Comparison of ENCODE assay signal across 8 mouse cellular contexts in genomic region chr1:177442196-177442808, GRCm38 (mm10). TPM values are rescaled to one million over a fixed set of nuclear protein-coding genes. Genes with fewer than 3 reads are reported as not detected.
A peak's percentile ranks its signal among the peaks of the same experiment; 100 is the strongest.
DNase-seq lines count a peak whose midpoint lies in the region; ATAC-seq lines count a peak whose summit lies in the region.

Zbtb18 (plus strand) TSS chr1:177442351.

- H3K27me3 ChIP-seq in forebrain, embryonic 15.5 days = no peaks in the 10 kb centered on the region
- no peaks in the 10 kb centered on the region for H3K27me3 ChIP-seq in hindbrain, embryonic 14.5 days (ENCODE audit: control insufficient read depth, insufficient read depth, low read length)
- H3K27me3 ChIP-seq in liver, embryonic 16.5 days (ENCODE audit: control insufficient read depth, insufficient read depth, low read depth, low read length) = no peaks in the 10 kb centered on the region

- no peak for DNase-seq in layer of hippocampus, adult 8-10 months (ENCODE audit: low spot score in 2 of 2)
- DNase-seq in layer of hippocampus, adult 11-12 months (ENCODE audit: low spot score) = no peak
- peak; percentile 31 for DNase-seq in adipocyte (ENCODE audit: low spot score)
- peak; percentile 54 for DNase-seq in hindbrain, embryonic 14.5 days (ENCODE audit: low spot score)
- DNase-seq in spleen, postnatal 4 days (ENCODE audit: low spot score in 2 of 2) = peak; percentile 53 to 83
- no peak for DNase-seq in cerebellum, adult 11 months

- H3K9ac ChIP-seq in forebrain, embryonic 15.5 days (replicated peaks) = peak within 1 kb of the TSS; percentile 77
- peak within 1 kb of the TSS; percentile 90 for H3K9ac ChIP-seq in hindbrain, embryonic 14.5 days
- H3K9ac ChIP-seq in liver, embryonic 16.5 days (ENCODE audit: low read depth, low read length) = peak within 1 kb of the TSS; percentile 91

- WGBS in forebrain, embryonic 15.5 days = under 1% methylated on average over 46 of the region's 106 CpGs
- under 1% methylated on average over 36 of the region's 106 CpGs for WGBS in hindbrain, embryonic 14.5 days
- WGBS in liver, embryonic 16.5 days (ENCODE audit: insufficient replicate concordance) = 0% methylated on average over 17 of the region's 106 CpGs

- H3K27ac ChIP-seq in forebrain, embryonic 15.5 days (replicated peaks) = peak within 1 kb of the TSS; percentile 99
- peak within 1 kb of the TSS; percentile 97 for H3K27ac ChIP-seq in hindbrain, embryonic 14.5 days
- peak within 1 kb of the TSS; percentile 98 for H3K27ac ChIP-seq in liver, embryonic 16.5 days (ENCODE audit: low read length)

- ATAC-seq in forebrain, embryonic 15.5 days (replicated peaks) = 0 out of 2 replicates have a peak, but pooled peaks have one; percentile 1
- no peak; the same call in 1 of the 2 replicates for ATAC-seq in hindbrain, embryonic 14.5 days (ENCODE audit: low FRiP score)
- ATAC-seq in liver, embryonic 16.5 days (ENCODE audit: low read depth) = peak; percentile 1

- H3K9me3 ChIP-seq in forebrain, embryonic 15.5 days = no peaks in the 10 kb centered on the region
- H3K9me3 ChIP-seq in hindbrain, embryonic 14.5 days (ENCODE audit: control insufficient read depth, low read length) = no peaks in the 10 kb centered on the region
- H3K9me3 ChIP-seq in liver, embryonic 16.5 days (replicated peaks; ENCODE audit: control insufficient read depth, low read length) = no peaks in the 10 kb centered on the region

- H3K4me3 ChIP-seq in forebrain, embryonic 15.5 days = peak within 1 kb of the TSS; percentile 71
- peak within 1 kb of the TSS; percentile 73 for H3K4me3 ChIP-seq in hindbrain, embryonic 14.5 days (replicated peaks; ENCODE audit: low read length)
- H3K4me3 ChIP-seq in liver, embryonic 16.5 days (ENCODE audit: low read depth, low read length) = peak within 1 kb of the TSS; percentile 92

- peak within 1 kb of the TSS; percentile 58 for H3K4me2 ChIP-seq in forebrain, embryonic 15.5 days (replicated peaks)
- peak within 1 kb of the TSS; percentile 86 for H3K4me2 ChIP-seq in hindbrain, embryonic 14.5 days (replicated peaks)
- peak within 1 kb of the TSS; percentile 97 for H3K4me2 ChIP-seq in liver, embryonic 16.5 days (ENCODE audit: low read depth, low read length)

- H3K4me1 ChIP-seq in forebrain, embryonic 15.5 days = peaks cover 35% of the 10 kb centered on the region
- H3K4me1 ChIP-seq in hindbrain, embryonic 14.5 days (replicated peaks; ENCODE audit: control insufficient read depth, insufficient read depth, low read length) = peaks cover 31% of the 10 kb centered on the region
- H3K4me1 ChIP-seq in liver, embryonic 16.5 days (ENCODE audit: control insufficient read depth, low read depth, low read length) = peaks cover 28% of the 10 kb centered on the region

- H3K36me3 ChIP-seq in forebrain, embryonic 15.5 days = no peaks in the 10 kb centered on the region
- H3K36me3 ChIP-seq in hindbrain, embryonic 14.5 days (replicated peaks; ENCODE audit: control insufficient read depth, insufficient read depth) = peaks cover under 1% of the 10 kb centered on the region; the same call in 1 of the 2 replicates
- peaks cover 2% of the 10 kb centered on the region for H3K36me3 ChIP-seq in liver, embryonic 16.5 days (ENCODE audit: control insufficient read depth, insufficient read depth)

RNA-seq across cellular contexts. Expression of gene Zbtb18, which starts in this region (rescaled TPM):
- total RNA-seq in layer of hippocampus, adult 8-10 months (2022) = 100 to 1,000 TPM; 478 to 591 (median 521) TPM
- 136 and 150 TPM in 2 replicates for polyA plus RNA-seq in forebrain, embryonic 15.5 days (2015; fragmentation: Nextera tagmentation; extraction: Ambion mirVana)
- 8.2 and 9.0 TPM in 2 replicates for polyA plus RNA-seq in hindbrain, embryonic 14.5 days (2014; fragmentation: Nextera tagmentation; extraction: Ambion mirVana)
- polyA plus RNA-seq in liver, embryonic 16.5 days (2015; fragmentation: Nextera tagmentation; extraction: Ambion mirVana) = 0.47 and 0.83 TPM in 2 replicates

Comparison
In these comparisons a context has a peak if more than half of its experiments do, and no peak if none do; other contexts are left out.
1. RNA of gene Zbtb18 (polyA plus RNA-seq): 136 to 150 TPM in forebrain, embryonic 15.5 days; 8.2 to 9.0 TPM in hindbrain, embryonic 14.5 days and 0.47 to 0.83 TPM in liver, embryonic 16.5 days; every median in the first group is over 10 times any median in the second.
2. Peak in ATAC-seq, H3K4me3 ChIP-seq, H3K27ac ChIP-seq, H3K9ac ChIP-seq and H3K4me2 ChIP-seq in liver, embryonic 16.5 days; RNA of the gene not detected or under 1 TPM.
3. DNase-seq: peak in adipocyte (single experiment), hindbrain, embryonic 14.5 days (single experiment) and spleen, postnatal 4 days (2 of 2); none in layer of hippocampus, adult 8-10 months (0 of 2), layer of hippocampus, adult 11-12 months (single experiment) and cerebellum, adult 11 months (single experiment).
4. Peak in every context shown above with its lines, with median percentiles within 50 percentile points of each other: H3K27ac ChIP-seq, H3K4me2 ChIP-seq, H3K4me3 ChIP-seq and H3K9ac ChIP-seq.